Mouse (Mus musculus) brain, embryonic 18.5 days (tissue): ENCODE measurements around the gene Dld.

Source experiments
- DNase-seq: peaks from one replicate; pipeline ENCODE4 v3.0.0-alpha.2; 2012; ENCODE audit warnings: low read depth, low spot score

Dld gene

DNA sequence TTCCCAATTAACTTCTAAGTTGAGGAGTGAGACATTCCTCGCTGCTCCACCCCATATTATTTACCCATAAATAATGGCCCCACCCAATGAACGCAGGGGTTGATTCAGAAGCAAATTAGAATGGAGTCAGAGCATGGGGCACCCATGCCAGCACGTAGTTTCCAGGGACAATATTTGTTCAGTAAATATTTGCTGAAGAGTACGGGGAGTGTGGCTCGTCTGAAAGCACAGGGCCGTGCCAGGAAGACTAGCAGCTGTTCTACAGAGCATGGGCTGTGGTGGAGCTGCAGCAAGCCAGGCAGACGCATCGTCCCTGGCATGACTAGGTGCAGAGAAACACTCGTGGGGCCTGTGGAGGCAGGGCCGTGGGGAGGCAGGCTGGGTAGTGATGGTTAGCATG is 56.7 kb downstream of the Dld start:
- DNase-seq: no peak

DNA sequence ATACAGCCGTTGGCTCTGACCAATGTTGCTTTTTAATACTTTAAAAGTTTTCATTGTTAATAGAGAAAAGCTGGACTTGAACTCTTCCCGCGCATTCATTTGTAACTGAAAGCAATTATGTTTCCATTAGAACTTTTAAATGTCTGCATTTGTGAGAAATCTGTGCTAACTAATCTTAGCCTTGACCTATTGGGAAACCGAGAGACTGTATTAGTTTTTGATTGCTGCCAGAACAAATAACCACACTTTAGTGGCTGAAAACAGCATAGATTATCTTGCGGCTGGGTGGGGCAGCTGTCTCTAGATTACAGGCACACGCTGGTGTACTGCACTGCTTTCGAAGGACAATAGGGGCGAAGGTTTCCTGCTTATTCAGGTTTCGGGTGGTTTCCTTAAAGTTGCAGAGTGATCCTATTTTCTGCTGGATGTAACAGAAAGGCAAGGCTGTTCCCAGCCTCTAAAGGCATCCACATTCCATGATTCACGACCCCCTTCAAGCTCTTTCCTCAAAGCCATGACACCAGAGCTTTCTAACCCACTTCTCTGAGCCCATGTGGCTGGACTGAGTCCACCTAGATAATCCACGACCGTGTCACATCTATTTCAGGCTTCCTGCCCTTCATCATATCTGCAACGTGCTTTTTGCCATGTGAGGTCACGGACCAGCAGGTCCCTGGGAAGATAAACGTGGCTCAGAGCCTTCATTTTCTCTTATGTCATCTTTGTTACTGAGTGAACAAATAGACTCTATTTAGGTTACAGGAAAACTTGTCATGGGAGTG is 57.7 kb downstream of the Dld start:
- DNase-seq: no peak

DNA sequence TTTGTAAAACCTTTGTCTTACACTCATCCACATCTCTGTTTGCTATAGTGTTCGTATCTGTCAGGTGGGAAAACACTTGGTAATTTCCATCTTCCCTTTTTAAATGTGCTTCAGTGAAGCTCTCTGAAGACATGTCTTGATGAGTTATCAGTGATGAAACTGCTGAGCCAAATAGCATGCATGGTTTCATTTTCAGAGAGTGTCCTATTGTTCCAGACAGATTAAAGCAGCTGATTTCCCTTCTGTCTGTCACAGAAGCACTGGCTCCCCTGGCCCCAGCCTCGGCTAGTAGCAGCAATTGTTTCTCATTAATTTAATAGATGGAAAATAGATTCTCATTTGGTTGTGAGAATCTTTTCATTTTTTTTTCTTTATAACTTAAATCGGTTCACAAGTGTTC is 60.3 kb downstream of the Dld start:
- DNase-seq: no peak

GRCm38 (mm10) chr12:31289046-31289445 is 62.2 kb downstream of the Dld start:
- DNase-seq: no peak

GRCm38 (mm10) chr12:31283617-31284136 is 67.6 kb downstream of the Dld start:
- DNase-seq: no peak

DNA sequence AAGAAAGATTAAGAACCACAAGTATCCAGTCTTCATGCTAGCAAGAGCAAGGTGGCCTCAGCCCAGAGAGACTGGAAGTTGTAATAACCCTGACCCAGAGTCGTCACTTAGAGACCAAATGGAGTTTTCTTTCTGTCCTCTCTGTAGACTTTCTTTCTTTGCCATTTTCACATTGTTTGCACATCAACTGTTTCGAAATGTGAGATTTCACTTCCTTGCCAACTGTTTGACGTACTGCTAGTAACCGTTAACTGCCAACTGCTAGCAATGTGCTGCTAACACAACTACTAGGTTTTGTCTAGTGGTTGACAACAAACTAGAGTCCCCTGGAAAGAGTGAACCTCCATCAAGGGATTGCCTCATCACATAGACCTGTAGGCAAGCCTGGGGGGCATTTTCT is 68.1 kb downstream of the Dld start:
- no peak for DNase-seq

DNA sequence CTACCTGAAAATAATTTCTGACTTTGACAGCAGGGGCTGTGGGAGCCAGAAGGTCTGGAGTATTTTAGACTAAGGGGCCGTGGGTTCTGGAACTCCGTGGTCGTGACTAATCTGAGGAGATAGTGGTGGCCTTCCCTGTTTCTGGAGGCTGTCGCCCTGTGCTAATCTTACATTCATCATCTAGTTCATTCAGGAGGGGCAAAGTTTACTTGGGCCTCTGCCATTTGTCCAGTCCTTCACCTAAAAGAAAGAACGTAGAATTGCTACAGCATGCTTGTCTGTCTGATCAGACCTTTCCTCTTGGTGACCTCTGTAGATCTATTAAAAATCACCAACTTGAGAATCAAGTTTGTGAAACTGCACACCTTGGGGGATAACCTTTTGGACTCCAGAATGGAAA is 69.0 kb downstream of the Dld start:
- no peak for DNase-seq
